Mouse (Mus musculus) CH12F3 (cell line): ENCODE data around the gene Fyttd1.
"Not testable (repeated sequence)": the region's sequence is repeated elsewhere in the genome, so short reads cannot be mapped to it uniquely, and the experiment has no call there.

Source experiments
- in situ Hi-C: fragments of 300-500 bp; cut with MboI; formaldehyde crosslinking; loops from 2 replicates; pipeline ENCODE4 v1.14.3; 2020; ENCODE audit warnings: low sequenced_read_pairs

The Fyttd1 gene

GRCm38 (mm10) chr16:32877343-32878156 lies at the start of gene Fyttd1, which contains the start of gene Rubcn:
Gene Fyttd1 (plus strand): TSS chr16:32877500.
Gene Rubcn (minus strand): TSS chr16:32877766.
- in situ Hi-C loops: no loop called here

GRCm38 (mm10) chr16:32829104-32829503 lies 48.2 kb upstream of the Fyttd1 start:
- in situ Hi-C loops: no loop called here

- in situ Hi-C loops: no loop called here
These were observed 45.8 kb upstream of the Fyttd1 start for GRCm38 (mm10) chr16:32831501-32831900.

- in situ Hi-C loops: no loop called here
These were observed 30.2 kb upstream of the Fyttd1 start for GRCm38 (mm10) chr16:32847103-32847502.

- in situ Hi-C loops: no loop called here
These were observed 28.1 kb upstream of the Fyttd1 start for GRCm38 (mm10) chr16:32849042-32849830.

- in situ Hi-C loops: no loop called here
These were observed 23.7 kb upstream of the Fyttd1 start for GRCm38 (mm10) chr16:32853492-32854049.

- in situ Hi-C loops: no loop called here
These were observed 23.2 kb upstream of the Fyttd1 start for GRCm38 (mm10) chr16:32854050-32854571.

- in situ Hi-C loops: no loop called here
These were observed 20.5 kb upstream of the Fyttd1 start for GRCm38 (mm10) chr16:32856751-32857150.

GRCm38 (mm10) chr16:32858356-32858755 lies 18.9 kb upstream of the Fyttd1 start:
- in situ Hi-C loops: no loop called here

- in situ Hi-C loops: no loop called here
These were observed 18.3 kb upstream of the Fyttd1 start for GRCm38 (mm10) chr16:32858771-32859636.

GRCm38 (mm10) chr16:32861813-32862385 lies 15.4 kb upstream of the Fyttd1 start:
- in situ Hi-C loops: no loop called here

- in situ Hi-C loops: no loop called here
These were observed 11.9 kb upstream of the Fyttd1 start for GRCm38 (mm10) chr16:32865401-32865800.

GRCm38 (mm10) chr16:32866713-32867112 lies 10.6 kb upstream of the Fyttd1 start:
- in situ Hi-C loops: no loop called here

GRCm38 (mm10) chr16:32867919-32868552 lies 9.3 kb upstream of the Fyttd1 start:
- in situ Hi-C loops: no loop called here

GRCm38 (mm10) chr16:32870231-32870630 lies 7.1 kb upstream of the Fyttd1 start:
- in situ Hi-C loops: no loop called here

- in situ Hi-C loops: no loop called here
These were observed 3.9 kb upstream of the Fyttd1 start for GRCm38 (mm10) chr16:32873366-32873765.

GRCm38 (mm10) chr16:32875281-32875680 lies 2.0 kb upstream of the Fyttd1 start:
- in situ Hi-C loops: not testable (repeated sequence)

GRCm38 (mm10) chr16:32875847-32876246 lies 1.5 kb upstream of the Fyttd1 start:
- in situ Hi-C loops: no loop called here

- in situ Hi-C loops: no loop called here
These were observed 469 bp upstream of the Fyttd1 start for GRCm38 (mm10) chr16:32876831-32877230.
